Mouse (Mus musculus) retina, postnatal 7 days (tissue): Measurements from ENCODE around the gene Dgkd.

ENCODE experiments used
- DNase-seq: peaks from one replicate; pipeline ENCODE4 v3.0.0-alpha.2; 2012; ENCODE audit warnings: low read depth, low spot score

The Dgkd gene

GRCm38 (mm10) chr1:87880856-87881255 is 27.8 kb downstream of the Dgkd start:
- DNase-seq, result no peak

- DNase-seq, result no peak
These were observed 28.6 kb downstream of the Dgkd start for GRCm38 (mm10) chr1:87881726-87882125.

GRCm38 (mm10) chr1:87882554-87882953 is 29.5 kb downstream of the Dgkd start:
- DNase-seq, result no peak

GRCm38 (mm10) chr1:87890960-87891359 is 37.9 kb downstream of the Dgkd start:
- DNase-seq, result no peak

- DNase-seq, result no peak
These were observed 38.5 kb downstream of the Dgkd start for GRCm38 (mm10) chr1:87891634-87892033.

GRCm38 (mm10) chr1:87892499-87892898 is 39.4 kb downstream of the Dgkd start:
- no peak for DNase-seq

GRCm38 (mm10) chr1:87893414-87893813 is 40.3 kb downstream of the Dgkd start:
- DNase-seq, result no peak

- DNase-seq, result no peak
These were observed 43.8 kb downstream of the Dgkd start for GRCm38 (mm10) chr1:87896921-87897320.

- DNase-seq, result no peak
These were observed 46.6 kb downstream of the Dgkd start for GRCm38 (mm10) chr1:87899701-87900100.

GRCm38 (mm10) chr1:87900979-87901378 is 47.9 kb downstream of the Dgkd start:
- no peak for DNase-seq

GRCm38 (mm10) chr1:87902186-87902585 is 49.1 kb downstream of the Dgkd start:
- no peak for DNase-seq

GRCm38 (mm10) chr1:87906361-87906956 is 53.4 kb downstream of the Dgkd start:
- no peak for DNase-seq

GRCm38 (mm10) chr1:87908006-87908405 is 54.9 kb downstream of the Dgkd start:
- no peak for DNase-seq

GRCm38 (mm10) chr1:87908736-87909135 is 55.6 kb downstream of the Dgkd start:
- DNase-seq, result no peak

- no peak for DNase-seq
These were observed 56.5 kb downstream of the Dgkd start for GRCm38 (mm10) chr1:87909565-87909964.

- DNase-seq, result no peak
These were observed 57.3 kb downstream of the Dgkd start for GRCm38 (mm10) chr1:87910428-87910827.

GRCm38 (mm10) chr1:87913356-87913755 is 60.3 kb downstream of the Dgkd start:
- DNase-seq, result no peak

- no peak for DNase-seq
These were observed 64.3 kb downstream of the Dgkd start for GRCm38 (mm10) chr1:87917361-87917760.

GRCm38 (mm10) chr1:87918061-87918460 is 65.0 kb downstream of the Dgkd start:
- DNase-seq, result no peak

- no peak for DNase-seq
These were observed 67.0 kb downstream of the Dgkd start for GRCm38 (mm10) chr1:87920056-87920614.

- peak; percentile 28 for DNase-seq
These were observed 69.6 kb downstream of the Dgkd start for GRCm38 (mm10) chr1:87922666-87923065.

GRCm38 (mm10) chr1:87924888-87925287 is 71.8 kb downstream of the Dgkd start:
- DNase-seq, result no peak

- DNase-seq, result peak; percentile 11
These were observed 76.6 kb downstream of the Dgkd start for GRCm38 (mm10) chr1:87929730-87930129.

- no peak for DNase-seq
These were observed 80.0 kb downstream of the Dgkd start for GRCm38 (mm10) chr1:87933051-87933450.
